Mouse (Mus musculus): ENCODE data around the gene Erc2.

- TF ChIP-seq EP300 (IDR thresholded peaks at IDR 0.05; ENCODE audit: low read depth) (no peak), CTCF (IDR thresholded peaks at IDR 0.05; ENCODE audit: low read depth) (no peak)
Observed at GRCm38 (mm10) chr14:27945276-27945675, 323.0 kb downstream of the Erc2 start.
